Mouse (Mus musculus): ENCODE data around the gene Hcls1.

Gene Hcls1

GRCm38 (mm10) chr16:36930231-36931136 lies 4.3 kb upstream of the Hcls1 start:
- DNase-seq: no peak

GRCm38 (mm10) chr16:36931381-36931780 lies 3.4 kb upstream of the Hcls1 start:
- DNase-seq: no peak

- DNase-seq: no peak
These were observed 2.8 kb upstream of the Hcls1 start for GRCm38 (mm10) chr16:36931976-36932375.

GRCm38 (mm10) chr16:36932546-36932945 lies 2.2 kb upstream of the Hcls1 start:
- no peak for DNase-seq

GRCm38 (mm10) chr16:36934131-36934840 lies 497 bp upstream of the Hcls1 start:
- DNase-seq: no peak

GRCm38 (mm10) chr16:36935814-36936213 lies 1.0 kb downstream of the Hcls1 start:
- DNase-seq: no peak

GRCm38 (mm10) chr16:36941137-36941727 lies 6.4 kb downstream of the Hcls1 start:
- DNase-seq: no peak

GRCm38 (mm10) chr16:36941895-36942294 lies 7.1 kb downstream of the Hcls1 start:
- no peak for DNase-seq

GRCm38 (mm10) chr16:36943591-36943990 lies 8.8 kb downstream of the Hcls1 start:
- no peak for DNase-seq

- no peak for DNase-seq
These were observed 10.2 kb downstream of the Hcls1 start for GRCm38 (mm10) chr16:36944895-36945424.

- no peak for DNase-seq
These were observed 11.8 kb downstream of the Hcls1 start for GRCm38 (mm10) chr16:36946459-36947159.

- no peak for DNase-seq
These were observed 12.9 kb downstream of the Hcls1 start for GRCm38 (mm10) chr16:36947646-36948197.

GRCm38 (mm10) chr16:36949614-36950336 lies 15.0 kb downstream of the Hcls1 start:
- DNase-seq: no peak

GRCm38 (mm10) chr16:36951029-36951428 lies 16.2 kb downstream of the Hcls1 start:
- no peak for DNase-seq

GRCm38 (mm10) chr16:36955106-36955505 lies 20.3 kb downstream of the Hcls1 start:
- no peak for DNase-seq

- DNase-seq: no peak
These were observed 28.6 kb downstream of the Hcls1 start for GRCm38 (mm10) chr16:36963415-36963814.

- no peak for DNase-seq
These were observed 44.3 kb downstream of the Hcls1 start for GRCm38 (mm10) chr16:36979127-36979526.

GRCm38 (mm10) chr16:36983796-36984195 lies 49.0 kb downstream of the Hcls1 start:
- no peak for DNase-seq

- DNase-seq: no peak
These were observed 50.9 kb downstream of the Hcls1 start for GRCm38 (mm10) chr16:36985636-36986042.

GRCm38 (mm10) chr16:36987399-36987798 lies 52.6 kb downstream of the Hcls1 start:
- DNase-seq: no peak

GRCm38 (mm10) chr16:36988066-36988465 lies 53.3 kb downstream of the Hcls1 start:
- DNase-seq: no peak

GRCm38 (mm10) chr16:36989493-36989892 lies 54.7 kb downstream of the Hcls1 start:
- DNase-seq: no peak
